Mouse (Mus musculus) G1E (cell line): ENCODE data around the gene Spp2. TPM values are rescaled to one million over a fixed set of nuclear protein-coding genes. Genes with fewer than 3 reads are reported as not detected.

ENCODE experiments used
- ATAC-seq: 2 replicates; pipeline ENCODE4 v1.8.0; 2016; ENCODE audit warnings: mild to moderate bottlenecking; ENCODE audit not compliant: insufficient number of reproducible peaks, poor library complexity, low FRiP score, severe bottlenecking; ENCODE audit errors: extremely low read depth
- DNase-seq: peaks from one replicate; pipeline ENCODE4 v3.0.0; 2012; ENCODE audit warnings: low spot score
- H3K27me3 ChIP-seq: 2 replicates; pipeline ENCODE4 v1.6.1; 2012; ENCODE audit warnings: mild to moderate bottlenecking, low read length, inconsistent platforms; ENCODE audit not compliant: insufficient read depth
- H3K36me3 ChIP-seq: replicated peaks from 2 replicates; pipeline ENCODE3; 2012; ENCODE audit warnings: mild to moderate bottlenecking, inconsistent platforms
- H3K4me1 ChIP-seq: 2 replicates; pipeline ENCODE4 v1.6.1; 2012; ENCODE audit warnings: low read depth, low read length, inconsistent platforms, mixed read lengths; ENCODE audit not compliant: insufficient read depth
- H3K4me3 ChIP-seq: 2 replicates; pipeline ENCODE4 v1.5.1; 2012; ENCODE audit warnings: low read depth, mild to moderate bottlenecking, inconsistent platforms, low read length, moderate library complexity, mixed read lengths
- H3K9me3 ChIP-seq: replicated peaks from 2 replicates; pipeline ENCODE4 v1.6.1; 2012; ENCODE audit warnings: inconsistent platforms
- CTCF ChIP-seq: IDR thresholded peaks from 2 replicates; pipeline ENCODE4 v1.5.1; 2012; ENCODE audit warnings: low read depth, low read length, inconsistent platforms, mixed read lengths
- GATA1 ChIP-seq: IDR thresholded peaks from 2 replicates; pipeline ENCODE4 v1.6.1; 2012; ENCODE audit warnings: borderline replicate concordance, low read length, inconsistent platforms, mixed read lengths
- GATA2 ChIP-seq: IDR thresholded peaks from 2 replicates; pipeline ENCODE4 v1.6.1; 2012; ENCODE audit warnings: low read depth, low read length, inconsistent platforms, borderline replicate concordance
- POLR2AphosphoS5 ChIP-seq: IDR thresholded peaks from 2 replicates; pipeline ENCODE4 v1.6.1; 2012; ENCODE audit warnings: low read depth, low read length, inconsistent platforms; ENCODE audit not compliant: insufficient replicate concordance
- TAL1 ChIP-seq: conservative IDR thresholded peaks from 2 replicates; pipeline ENCODE4 v1.6.1; 2012; ENCODE audit warnings: low read depth, low read length, inconsistent platforms, mixed read lengths
- polyA plus RNA-seq: library from polyadenylated mRNA; stranded (reverse); fragments of >175 nt; gene quantifications from 2 replicates; pipeline ENCODE4 v1.2.3, GENCODE M21; 2012
- total RNA-seq, 2 experiments: library from RNA; stranded (forward) in 1 of 2; stranded (reverse) in 1 of 2; fragments of 200-1000 nt in 1 of 2; fragments of >200 nt in 1 of 2; fragmentation: Nextera tagmentation in 1 of 2; gene quantifications; 2 replicates each; pipeline ENCODE4 v1.2.3; 2014 to 2017

Gene Spp2
- total and polyA plus RNA-seq, 3 experiments: not detected

- DNase-seq: no peak
- no peak for ATAC-seq
- Histone ChIP-seq H3K4me1 (peaks cover 11% of the 10 kb centered on the region), H3K36me3 (no peaks in the 10 kb centered on the region), H3K27me3 (peaks cover 27% of the 10 kb centered on the region), H3K4me3 (no peak overlapping the region), H3K9me3 (no peaks in the 10 kb centered on the region)
- TF ChIP-seq TAL1: no peak
Observed at GRCm38 (mm10) chr1:88469746-88470145, 63.0 kb downstream of the Spp2 start.

GRCm38 (mm10) chr1:88472258-88472657 is 65.5 kb downstream of the Spp2 start:
- no peaks in the 10 kb centered on the region for H3K36me3 ChIP-seq
- no peak for DNase-seq
- no peak for TF ChIP-seq POLR2AphosphoS5
- H3K9me3 ChIP-seq: no peaks in the 10 kb centered on the region
- peaks cover 27% of the 10 kb centered on the region for H3K27me3 ChIP-seq
- ATAC-seq: no peak
- H3K4me1 ChIP-seq: peaks cover 33% of the 10 kb centered on the region
- no peak overlapping the region for H3K4me3 ChIP-seq

DNA sequence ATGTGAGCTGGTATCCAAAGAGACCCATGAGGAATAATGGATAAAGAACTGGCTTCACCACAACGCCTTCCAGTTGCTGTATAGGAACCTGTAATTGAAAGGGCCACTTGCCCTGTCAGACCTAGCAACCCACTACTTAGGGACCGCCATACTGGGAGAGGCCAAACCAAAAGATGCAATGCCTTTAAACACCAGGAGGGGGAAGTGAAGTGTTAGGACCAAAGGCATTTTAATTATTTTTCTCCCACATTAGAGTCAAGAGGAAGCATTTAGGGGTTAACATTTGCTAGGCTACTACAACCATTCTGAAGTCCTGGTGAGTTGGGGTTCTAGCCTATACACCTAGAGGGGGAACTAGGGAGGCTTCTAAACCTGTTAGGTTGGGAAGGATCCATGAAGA is 67.1 kb downstream of the Spp2 start:
- DNase-seq (no peak), ATAC-seq (no peak)
- Histone ChIP-seq H3K36me3 (no peaks in the 10 kb centered on the region), H3K9me3 (no peaks in the 10 kb centered on the region), H3K4me1 (peaks cover 34% of the 10 kb centered on the region), H3K27me3 (peaks cover 15% of the 10 kb centered on the region), H3K4me3 (no peak overlapping the region)
- TF ChIP-seq CTCF (peak; percentile 42; the same call in 1 of the 2 replicates), POLR2AphosphoS5 (no peak)

- no peak for DNase-seq
- Histone ChIP-seq H3K36me3 (no peaks in the 10 kb centered on the region), H3K9me3 (no peaks in the 10 kb centered on the region), H3K4me3 (no peak overlapping the region), H3K4me1 (peaks cover 37% of the 10 kb centered on the region), H3K27me3 (peaks cover 9% of the 10 kb centered on the region)
- ATAC-seq: no peak
- TF ChIP-seq GATA2: no peak
- TF ChIP-seq CTCF: no peak
- no peak for TF ChIP-seq POLR2AphosphoS5
- TF ChIP-seq TAL1: no peak
- TF ChIP-seq GATA1: no peak
Observed at GRCm38 (mm10) chr1:88474598-88474997, 67.8 kb downstream of the Spp2 start.

- Histone ChIP-seq H3K4me3 (no peak overlapping the region; the same call in 1 of the 2 replicates), H3K4me1 (peaks cover 42% of the 10 kb centered on the region), H3K27me3 (peaks cover 5% of the 10 kb centered on the region; the same call in 1 of the 2 replicates), H3K36me3 (no peaks in the 10 kb centered on the region), H3K9me3 (no peaks in the 10 kb centered on the region)
- no peak for TF ChIP-seq CTCF
- no peak for TF ChIP-seq GATA1
- no peak for TF ChIP-seq POLR2AphosphoS5
- TF ChIP-seq TAL1: no peak
- TF ChIP-seq GATA2: no peak
- no peak for DNase-seq
- peak; percentile 56 for ATAC-seq
Observed at GRCm38 (mm10) chr1:88475502-88475953, 68.8 kb downstream of the Spp2 start.

Other genes starting within 250 kb of the Spp2 start
- not detected in 2 replicates for gene Ugt1a5, start 240.9 kb upstream of the Spp2 start, total RNA-seq (2014; fragmentation: Nextera tagmentation)
- 0.05 TPM in 1 of 2 replicates, not detected in the other for gene Ugt1a5, start 240.9 kb upstream of the Spp2 start, total RNA-seq (2017)
- gene Ugt1a5, start 240.9 kb upstream of the Spp2 start, polyA plus RNA-seq: not detected in 2 replicates
- gene Ugt1a2, start 206.4 kb upstream of the Spp2 start, total RNA-seq (2014; fragmentation: Nextera tagmentation): not detected in 2 replicates
- gene Ugt1a2, start 206.4 kb upstream of the Spp2 start, total RNA-seq (2017): 0.05 TPM in 1 of 2 replicates, not detected in the other
- gene Ugt1a2, start 206.4 kb upstream of the Spp2 start, polyA plus RNA-seq: not detected in 2 replicates
- gene Dnajb3, start 201.2 kb upstream of the Spp2 start, total RNA-seq (2014; fragmentation: Nextera tagmentation): not detected in 2 replicates
- 0.16 TPM in 1 of 2 replicates, not detected in the other for gene Dnajb3, start 201.2 kb upstream of the Spp2 start, total RNA-seq (2017)
- gene Dnajb3, start 201.2 kb upstream of the Spp2 start, polyA plus RNA-seq: not detected in 2 replicates
- not detected in 2 replicates for gene Ugt1a1, start 195.0 kb upstream of the Spp2 start, total RNA-seq (2014; fragmentation: Nextera tagmentation)
- 0.06 and 0.22 TPM in 2 replicates for gene Ugt1a1, start 195.0 kb upstream of the Spp2 start, total RNA-seq (2017)
- gene Ugt1a1, start 195.0 kb upstream of the Spp2 start, polyA plus RNA-seq: not detected in 2 replicates
- gene Mroh2a, start 180.0 kb upstream of the Spp2 start, total RNA-seq (2014; fragmentation: Nextera tagmentation): not detected in 2 replicates
- gene Mroh2a, start 180.0 kb upstream of the Spp2 start, total RNA-seq (2017): 0.23 and 0.49 TPM in 2 replicates
- gene Mroh2a, start 180.0 kb upstream of the Spp2 start, polyA plus RNA-seq: not detected in 2 replicates
- 230 and 327 TPM in 2 replicates for gene Hjurp, start 129.3 kb upstream of the Spp2 start, total RNA-seq (2014; fragmentation: Nextera tagmentation)
- gene Hjurp, start 129.3 kb upstream of the Spp2 start, total RNA-seq (2017): 187 and 221 TPM in 2 replicates
- gene Hjurp, start 129.3 kb upstream of the Spp2 start, polyA plus RNA-seq: 42.0 and 52.9 TPM in 2 replicates
- not detected in 2 replicates for gene Trpm8, start 129.3 kb upstream of the Spp2 start, total RNA-seq (2014; fragmentation: Nextera tagmentation)
- under 0.01 TPM in 1 of 2 replicates, not detected in the other for gene Trpm8, start 129.3 kb upstream of the Spp2 start, total RNA-seq (2017)
- not detected in 2 replicates for gene Trpm8, start 129.3 kb upstream of the Spp2 start, polyA plus RNA-seq
- gene Glrp1, start 103.1 kb downstream of the Spp2 start, total RNA-seq (2014; fragmentation: Nextera tagmentation): not detected in 2 replicates
- 0.16 TPM in 1 of 2 replicates, not detected in the other for gene Glrp1, start 103.1 kb downstream of the Spp2 start, total RNA-seq (2017)
- gene Glrp1, start 103.1 kb downstream of the Spp2 start, polyA plus RNA-seq: not detected in 2 replicates